30 mouse cellular contexts compared by ENCODE assay signal in the genomic region with DNA sequence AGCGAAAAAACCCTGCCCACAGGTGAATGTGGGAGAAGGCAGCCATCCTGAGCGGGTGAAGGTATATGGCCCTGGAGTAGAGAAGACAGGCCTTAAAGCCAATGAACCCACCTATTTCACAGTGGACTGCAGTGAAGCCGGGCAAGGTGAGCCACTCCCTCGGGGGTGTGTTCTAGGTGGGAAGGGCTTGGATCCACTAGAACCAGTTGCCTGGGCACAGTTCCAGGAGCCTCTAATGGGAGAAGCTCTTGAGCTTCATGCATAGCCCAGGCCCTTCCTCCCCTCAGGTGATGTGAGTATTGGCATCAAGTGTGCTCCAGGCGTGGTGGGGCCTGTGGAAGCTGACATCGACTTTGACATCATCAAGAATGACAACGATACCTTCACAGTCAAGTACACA. TPM values are rescaled to one million over a fixed set of nuclear protein-coding genes. Genes with fewer than 3 reads are reported as not detected.
A peak's percentile ranks its signal among the peaks of the same experiment; 100 is the strongest.
DNase-seq lines count a peak whose midpoint lies in the region; ATAC-seq lines count a peak whose summit lies in the region.
"Had no signal": no experiment of that assay in that cellular context is flagged by ENCODE, and none has a peak within 500 bp of the region (broad histone marks: within the 10 kb centered on the region; RNA-seq: fewer than 3 reads in every experiment).

No protein-coding gene starts in this region.

- H3K9ac ChIP-seq in lung, embryonic 16.5 days (ENCODE audit: low read length): no peak overlapping the region
- no peak overlapping the region for H3K9ac ChIP-seq in midbrain, embryonic 15.5 days
- no peak overlapping the region for H3K9ac ChIP-seq in neural tube, embryonic 15.5 days (replicated peaks)
- H3K9ac ChIP-seq: heart, embryonic 15.5 days; hindbrain, embryonic 13.5 days; limb, embryonic 12.5 days; liver, embryonic 15.5 days had no signal

- no peaks in the 10 kb centered on the region for H3K4me1 ChIP-seq in lung, embryonic 16.5 days (replicated peaks; ENCODE audit: control insufficient read depth, insufficient read depth, low read length)
- H3K4me1 ChIP-seq in midbrain, embryonic 15.5 days: no peaks in the 10 kb centered on the region
- H3K4me1 ChIP-seq in neural tube, embryonic 15.5 days: no peaks in the 10 kb centered on the region
- H3K4me1 ChIP-seq: hindbrain, embryonic 13.5 days; limb, embryonic 12.5 days; liver, embryonic 15.5 days; midbrain, embryonic 10.5 days had no signal

- DNase-seq in MN1 (ENCODE audit: low spot score): peak; percentile 36
- peak; percentile 43 for DNase-seq in NIH3T3 (ENCODE audit: low read depth)
- peak; percentile 65 for DNase-seq in lung, postnatal 36 days
- no peak for DNase-seq in left cerebral cortex, postnatal 36 days (ENCODE audit: low spot score in 2 of 2)
- DNase-seq: cerebellum, adult 11 months; layer of hippocampus, adult 9-11 months; right cerebral cortex, adult 18-20 months had no signal

- no peaks in the 10 kb centered on the region for H3K36me3 ChIP-seq in lung, embryonic 16.5 days (ENCODE audit: control insufficient read depth, insufficient read depth, low read length)
- no peaks in the 10 kb centered on the region for H3K36me3 ChIP-seq in midbrain, embryonic 15.5 days (replicated peaks)
- H3K36me3 ChIP-seq in neural tube, embryonic 15.5 days: no peaks in the 10 kb centered on the region; the same call in 1 of the 2 replicates
- H3K36me3 ChIP-seq: liver, embryonic 15.5 days had no signal

- intact Hi-C loops in left cerebral cortex, postnatal 36 days (cut with DNase I): no loop called here

- ATAC-seq in lung, embryonic 16.5 days (ENCODE audit: low read depth): peak; percentile 64
- ATAC-seq in midbrain, embryonic 15.5 days (replicated peaks): no peak
- no peak for ATAC-seq in neural tube, embryonic 15.5 days (ENCODE audit: low FRiP score)
- ATAC-seq: forebrain, embryonic 14.5 days; intestine, embryonic 16.5 days; midbrain, embryonic 16.5 days had no signal

- H3K27ac ChIP-seq in lung, embryonic 16.5 days (ENCODE audit: low read length): no peak overlapping the region
- H3K27ac ChIP-seq in midbrain, embryonic 15.5 days: no peak overlapping the region
- H3K27ac ChIP-seq in neural tube, embryonic 15.5 days (replicated peaks): no peak overlapping the region
- H3K27ac ChIP-seq: heart, adult 2 months; heart, embryonic 15.5 days; hindbrain, embryonic 13.5 days; limb, embryonic 12.5 days; liver, embryonic 15.5 days; midbrain, embryonic 10.5 days had no signal

- no peak overlapping the region for H3K4me2 ChIP-seq in lung, embryonic 16.5 days (ENCODE audit: low read depth, low read length)
- H3K4me2 ChIP-seq in midbrain, embryonic 15.5 days: no peak overlapping the region
- H3K4me2 ChIP-seq in neural tube, embryonic 15.5 days: no peak overlapping the region
- H3K4me2 ChIP-seq: heart, embryonic 15.5 days; hindbrain, embryonic 13.5 days; limb, embryonic 12.5 days; liver, embryonic 15.5 days had no signal

- H3K27me3 ChIP-seq in lung, embryonic 16.5 days (ENCODE audit: control insufficient read depth, insufficient read depth, low read depth, low read length): no peaks in the 10 kb centered on the region
- no peaks in the 10 kb centered on the region for H3K27me3 ChIP-seq in midbrain, embryonic 15.5 days (replicated peaks)
- no peaks in the 10 kb centered on the region for H3K27me3 ChIP-seq in neural tube, embryonic 15.5 days (replicated peaks)
- H3K27me3 ChIP-seq: heart, embryonic 15.5 days; hindbrain, embryonic 13.5 days; limb, embryonic 12.5 days; liver, embryonic 15.5 days had no signal

- 70% methylated on average over 7 of the region's 7 CpGs for WGBS in lung, embryonic 16.5 days
- WGBS in midbrain, embryonic 15.5 days: 95% methylated on average over 7 of the region's 7 CpGs
- 94% methylated on average over 7 of the region's 7 CpGs for WGBS in neural tube, embryonic 15.5 days

- H3K4me3 ChIP-seq in lung, embryonic 16.5 days (ENCODE audit: low read length): no peak overlapping the region
- H3K4me3 ChIP-seq in midbrain, embryonic 15.5 days: no peak overlapping the region
- no peak overlapping the region for H3K4me3 ChIP-seq in neural tube, embryonic 15.5 days (replicated peaks)
- H3K4me3 ChIP-seq: heart, adult 2 months; heart, embryonic 15.5 days; hindbrain, embryonic 13.5 days; limb, embryonic 12.5 days; liver, embryonic 15.5 days; midbrain, embryonic 10.5 days had no signal

- H3K9me3 ChIP-seq in lung, embryonic 16.5 days (ENCODE audit: control insufficient read depth, low read length): no peaks in the 10 kb centered on the region
- no peaks in the 10 kb centered on the region for H3K9me3 ChIP-seq in midbrain, embryonic 15.5 days
- no peaks in the 10 kb centered on the region for H3K9me3 ChIP-seq in neural tube, embryonic 15.5 days (replicated peaks)
- H3K9me3 ChIP-seq: heart, embryonic 15.5 days; hindbrain, embryonic 13.5 days; limb, embryonic 12.5 days; liver, embryonic 15.5 days; midbrain, embryonic 10.5 days had no signal

RNA-seq across cellular contexts. Expression of gene Flnc, which starts 12.3 kb away (rescaled TPM):
- 5.7 and 5.8 TPM in 2 replicates for polyA plus RNA-seq in lung, embryonic 16.5 days (2015; fragmentation: Nextera tagmentation; extraction: Ambion mirVana)
- 3.3 and 3.4 TPM in 2 replicates for polyA plus RNA-seq in midbrain, embryonic 15.5 days (2015; fragmentation: Nextera tagmentation; extraction: Ambion mirVana)
- polyA plus RNA-seq in neural tube, embryonic 15.5 days (2015; fragmentation: Nextera tagmentation; extraction: Ambion mirVana): 5.2 and 5.3 TPM in 2 replicates
- total RNA-seq in left cerebral cortex, postnatal 36 days (2021): 1 to 10 TPM; 1.7 to 2.0 TPM
- total RNA-seq: megakaryocyte progenitor cell, adult 5-6 weeks had no signal

RNA-seq across cellular contexts. Expression of gene Atp6v1f, which starts 22.2 kb away (rescaled TPM):
- 208 and 220 TPM in 2 replicates for polyA plus RNA-seq in lung, embryonic 16.5 days (2015; fragmentation: Nextera tagmentation; extraction: Ambion mirVana)
- polyA plus RNA-seq in midbrain, embryonic 15.5 days (2015; fragmentation: Nextera tagmentation; extraction: Ambion mirVana): 342 and 365 TPM in 2 replicates
- polyA plus RNA-seq in neural tube, embryonic 15.5 days (2015; fragmentation: Nextera tagmentation; extraction: Ambion mirVana): 347 and 386 TPM in 2 replicates
- 100 to 1,000 TPM; 229 to 263 TPM for total RNA-seq in left cerebral cortex, postnatal 36 days (2021)

RNA-seq across cellular contexts. Expression of gene Atp6v1fnb, which starts 25.9 kb away (rescaled TPM):
- polyA plus RNA-seq in lung, embryonic 16.5 days (2015; fragmentation: Nextera tagmentation; extraction: Ambion mirVana): not detected in 2 replicates
- 0.27 and 1.0 TPM in 2 replicates for polyA plus RNA-seq in midbrain, embryonic 15.5 days (2015; fragmentation: Nextera tagmentation; extraction: Ambion mirVana)
- 0.40 and 0.68 TPM in 2 replicates for polyA plus RNA-seq in neural tube, embryonic 15.5 days (2015; fragmentation: Nextera tagmentation; extraction: Ambion mirVana)
- under 1 TPM; 0.49 to 0.63 TPM for total RNA-seq in left cerebral cortex, postnatal 36 days (2021)
- total RNA-seq: gastrocnemius, postnatal 36 days; heart, adult 2 months; heart, postnatal 36 days; liver, adult 2 months had no signal
- polyA plus RNA-seq: embryonic facial prominence, embryonic 11.5 days; heart, adult 2 months; heart, embryonic 15.5 days; intestine, embryonic 16.5 days; kidney, embryonic 14.5 days; liver, adult 2 months; liver, embryonic 15.5 days; midbrain, embryonic 10.5 days; neural tube, embryonic 11.5 days; thymus, postnatal 0 days; urinary bladder, adult 2 months had no signal

RNA-seq across cellular contexts. Expression of gene Ccdc136, which starts 49.2 kb away (rescaled TPM):
- 12.8 and 13.8 TPM in 2 replicates for polyA plus RNA-seq in lung, embryonic 16.5 days (2015; fragmentation: Nextera tagmentation; extraction: Ambion mirVana)
- 36.9 and 40.5 TPM in 2 replicates for polyA plus RNA-seq in midbrain, embryonic 15.5 days (2015; fragmentation: Nextera tagmentation; extraction: Ambion mirVana)
- 49.2 and 53.6 TPM in 2 replicates for polyA plus RNA-seq in neural tube, embryonic 15.5 days (2015; fragmentation: Nextera tagmentation; extraction: Ambion mirVana)
- total RNA-seq in left cerebral cortex, postnatal 36 days (2021): 10 to 100 TPM; 90.3 to 90.4 TPM
- total RNA-seq: megakaryocyte progenitor cell, adult 5-6 weeks had no signal

RNA-seq across cellular contexts. Expression of gene Opn1sw, which starts 57.1 kb away (rescaled TPM):
- polyA plus RNA-seq in lung, embryonic 16.5 days (2015; fragmentation: Nextera tagmentation; extraction: Ambion mirVana): 0.35 and 0.48 TPM in 2 replicates
- 0.28 and 0.54 TPM in 2 replicates for polyA plus RNA-seq in midbrain, embryonic 15.5 days (2015; fragmentation: Nextera tagmentation; extraction: Ambion mirVana)
- polyA plus RNA-seq in neural tube, embryonic 15.5 days (2015; fragmentation: Nextera tagmentation; extraction: Ambion mirVana): 0.22 and 0.61 TPM in 2 replicates
- total RNA-seq in left cerebral cortex, postnatal 36 days (2021): under 1 TPM in 1 of 2 experiments, not detected in 1; 0.17 TPM
- total RNA-seq: adrenal gland, postnatal 10 days; heart, adult 2 months; megakaryocyte progenitor cell, adult 5-6 weeks had no signal
- polyA plus RNA-seq: heart, adult 2 months; testis, adult 2 months had no signal

Comparison
In these comparisons a context has a peak if more than half of its experiments do, and no peak if none do; other contexts are left out.
1. DNase-seq: peak in MN1 (single experiment), NIH3T3 (single experiment) and lung, postnatal 36 days (single experiment); none in left cerebral cortex, postnatal 36 days (0 of 2).